Mouse (Mus musculus) heart, postnatal 0 days (tissue): Measurements from ENCODE around the gene Cd19.

Source experiments
- CTCF ChIP-seq: IDR thresholded peaks from 2 replicates; pipeline ENCODE4 v1.5.1; 2016; ENCODE audit warnings: antibody characterized with exemption, control low read depth, low read depth
- EP300 ChIP-seq: IDR thresholded peaks from 2 replicates; pipeline ENCODE4 v1.6.1; 2016; ENCODE audit warnings: antibody characterized with exemption, low read depth

DNA sequence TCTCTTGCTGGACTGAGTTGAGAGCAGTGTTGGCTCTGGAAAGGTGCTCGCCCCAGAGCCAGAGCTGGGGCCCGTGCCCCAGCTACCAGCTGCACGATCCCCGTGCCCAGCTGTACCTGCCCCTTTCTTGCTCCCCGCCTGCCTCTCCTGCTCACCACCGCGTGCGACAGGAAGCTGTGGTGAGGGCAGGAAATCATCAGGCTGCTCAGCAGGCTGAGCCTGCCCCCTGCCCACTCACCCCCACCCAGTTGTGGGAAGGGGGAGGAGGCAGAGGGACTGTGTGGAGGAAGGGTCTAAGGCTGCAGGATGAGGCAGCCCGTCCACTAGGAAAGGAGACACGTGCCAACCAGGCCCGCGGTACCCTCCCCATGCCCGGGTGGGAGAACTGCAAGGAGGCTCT lies 45.3 kb downstream of the Cd19 start, which contains the start of gene Lat:
- TF ChIP-seq CTCF, result no peak
- no peak for TF ChIP-seq EP300
